Mouse (Mus musculus): ENCODE results near the gene Smg8.

Gene Smg8

GRCm38 (mm10) chr11:87046968-87047367 lies 39.6 kb downstream of the Smg8 start:
- no peak for ATAC-seq (ENCODE audit: low TSS enrichment)

DNA sequence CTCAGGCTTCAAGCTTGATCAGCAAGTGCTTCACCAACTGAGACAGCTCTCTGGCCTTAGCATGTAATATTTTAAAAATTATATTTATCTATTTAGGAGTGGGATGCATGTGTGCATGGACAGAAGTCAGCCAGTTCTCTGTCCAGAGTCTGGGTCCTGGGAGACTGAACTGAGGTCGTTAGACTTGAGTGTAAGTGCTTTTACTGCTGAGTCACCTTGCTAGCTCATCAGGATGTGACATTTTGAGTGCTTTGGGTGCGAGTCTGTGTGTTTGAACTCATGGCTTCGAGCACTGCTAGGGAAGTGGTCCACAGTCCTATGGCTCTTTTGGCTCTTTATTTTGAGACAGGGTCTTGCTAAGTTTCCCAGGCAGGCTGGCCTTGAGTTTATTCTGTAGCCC lies 43.5 kb downstream of the Smg8 start:
- ATAC-seq (ENCODE audit: low TSS enrichment) = no peak

- ATAC-seq (ENCODE audit: low TSS enrichment) = no peak
Observed at GRCm38 (mm10) chr11:87039307-87039963, 47.1 kb downstream of the Smg8 start.

- no peak for ATAC-seq (ENCODE audit: low TSS enrichment)
Observed at GRCm38 (mm10) chr11:87036180-87036579, 50.4 kb downstream of the Smg8 start.

GRCm38 (mm10) chr11:87028212-87028611 lies 58.4 kb downstream of the Smg8 start:
- ATAC-seq (ENCODE audit: low TSS enrichment) = no peak

All from frontal cortex, adult (tissue).